Mouse (Mus musculus): ENCODE results near the gene Nebl.

DNA sequence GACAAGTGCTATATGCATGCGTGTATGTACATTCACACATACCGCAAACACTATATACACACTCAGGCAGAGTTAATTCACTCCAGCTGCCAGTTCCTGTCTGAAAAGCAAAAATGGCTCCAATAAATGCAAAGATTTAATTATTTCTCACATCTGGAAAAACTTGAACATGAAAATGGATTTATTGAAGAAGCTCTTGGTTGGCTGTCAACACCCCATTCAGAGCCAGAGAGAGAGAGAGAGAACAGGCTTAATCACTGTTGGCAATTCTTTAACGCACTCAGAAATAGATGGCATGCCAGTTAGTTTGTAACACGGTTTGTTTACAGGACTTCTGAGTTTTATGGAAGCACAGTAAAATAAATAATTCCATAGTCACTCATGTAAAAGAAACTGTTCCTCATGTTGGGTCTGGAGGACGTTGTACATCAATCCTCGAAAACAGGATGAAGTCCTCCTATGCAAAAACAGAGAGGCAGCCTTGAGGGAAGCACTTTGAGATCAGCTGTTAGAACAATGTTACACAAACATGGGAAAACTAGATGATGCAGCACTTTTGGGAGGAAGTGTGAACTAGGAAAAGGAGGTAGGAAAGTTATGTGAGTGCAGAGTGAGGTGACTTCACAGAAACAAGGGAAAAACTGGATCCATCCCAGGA, 265.6 kb downstream of the Nebl start:
- no peak for TF ChIP-seq CTCF (IDR thresholded peaks at IDR 0.05)
- TF ChIP-seq EP300 (IDR thresholded peaks at IDR 0.05): no peak

Measured in lung, postnatal 0 days (tissue).